ENCODE assay signal across 13 mouse cellular contexts in genomic region chr1:43225531-43226151, GRCm38 (mm10). TPM values are rescaled to one million over a fixed set of nuclear protein-coding genes. Genes with fewer than 3 reads are reported as not detected.
DNase-seq lines count a peak whose midpoint lies in the region; ATAC-seq lines count a peak whose summit lies in the region.
"Had no signal": no experiment of that assay in that cellular context is flagged by ENCODE, and none has a peak within 500 bp of the region (broad histone marks: within the 10 kb centered on the region; RNA-seq: fewer than 3 reads in every experiment).

No protein-coding gene starts in this region.

- ATAC-seq in frontal cortex, adult (ENCODE audit: low TSS enrichment) = peak; percentile 23; the same call in 1 of the 2 replicates
- ATAC-seq in kidney, embryonic 15.5 days (replicated peaks; ENCODE audit: low FRiP score) = peak; percentile 46; the same call in 1 of the 2 replicates
- peak; percentile 62; the same call in 1 of the 2 replicates for ATAC-seq in embryonic facial prominence, embryonic 14.5 days (ENCODE audit: low read depth)
- ATAC-seq in stomach, embryonic 14.5 days (ENCODE audit: insufficient number of reproducible peaks, insufficient read depth, low FRiP score, low read depth) = peak; percentile 53; the same call in 1 of the 2 replicates

- H3K36me3 ChIP-seq in kidney, embryonic 15.5 days = no peaks in the 10 kb centered on the region
- no peaks in the 10 kb centered on the region for H3K36me3 ChIP-seq in embryonic facial prominence, embryonic 14.5 days (ENCODE audit: control insufficient read depth, insufficient read depth, low read length)
- H3K36me3 ChIP-seq in stomach, embryonic 14.5 days (ENCODE audit: control insufficient read depth, insufficient read depth, low read length) = no peaks in the 10 kb centered on the region
- H3K36me3 ChIP-seq: hindbrain, embryonic 10.5 days had no signal

- 59% methylated on average over 8 of the region's 8 CpGs for WGBS in kidney, embryonic 15.5 days
- WGBS in embryonic facial prominence, embryonic 14.5 days = 46% methylated on average over 8 of the region's 8 CpGs
- WGBS in stomach, embryonic 14.5 days = 49% methylated on average over 8 of the region's 8 CpGs

- H3K4me3 ChIP-seq in kidney, embryonic 15.5 days (replicated peaks) = no peak overlapping the region
- H3K4me3 ChIP-seq in embryonic facial prominence, embryonic 14.5 days (ENCODE audit: low read depth, low read length) = no peak overlapping the region
- H3K4me3 ChIP-seq in stomach, embryonic 14.5 days (ENCODE audit: low read depth, low read length) = no peak overlapping the region
- H3K4me3 ChIP-seq: hindbrain, embryonic 10.5 days had no signal

- no peak overlapping the region for H3K4me2 ChIP-seq in kidney, embryonic 15.5 days
- H3K4me2 ChIP-seq in embryonic facial prominence, embryonic 14.5 days (ENCODE audit: low read depth, low read length) = no peak overlapping the region
- H3K4me2 ChIP-seq in stomach, embryonic 14.5 days (replicated peaks; ENCODE audit: low read depth, low read length) = no peak overlapping the region

- DNase-seq in frontal cortex, postnatal 25 days (ENCODE audit: low spot score in 2 of 2) = no peak
- DNase-seq in kidney, postnatal 36 days = no peak
- peak; percentile 44 for DNase-seq in embryonic facial prominence, embryonic 14.5 days (ENCODE audit: low spot score)
- DNase-seq in cerebellum, adult 9-11 months = no peak
- no peak for DNase-seq in adrenal gland, postnatal 4 days (ENCODE audit: low spot score in 2 of 2)
- DNase-seq: B cell, adult 2 months; cerebellum, adult 2 months; liver; midbrain, embryonic 14.5 days had no signal

- peak overlapping the region; percentile 85 for H3K27ac ChIP-seq in kidney, embryonic 15.5 days
- H3K27ac ChIP-seq in embryonic facial prominence, embryonic 14.5 days (replicated peaks; ENCODE audit: low read depth, low read length) = peak overlapping the region; percentile 68
- H3K27ac ChIP-seq in stomach, embryonic 14.5 days (ENCODE audit: low read length) = peak overlapping the region; percentile 18; the same call in 1 of the 2 replicates
- H3K27ac ChIP-seq: hindbrain, embryonic 10.5 days had no signal

- no peak overlapping the region for H3K9ac ChIP-seq in kidney, embryonic 15.5 days
- no peak overlapping the region for H3K9ac ChIP-seq in embryonic facial prominence, embryonic 14.5 days (ENCODE audit: low read depth, low read length)
- no peak overlapping the region for H3K9ac ChIP-seq in stomach, embryonic 14.5 days (replicated peaks; ENCODE audit: low read depth, low read length)

- no peaks in the 10 kb centered on the region for H3K27me3 ChIP-seq in kidney, embryonic 15.5 days
- no peaks in the 10 kb centered on the region for H3K27me3 ChIP-seq in embryonic facial prominence, embryonic 14.5 days (replicated peaks; ENCODE audit: control insufficient read depth, insufficient read depth, low read length)
- no peaks in the 10 kb centered on the region for H3K27me3 ChIP-seq in stomach, embryonic 14.5 days (ENCODE audit: control insufficient read depth, insufficient read depth, low read length)

- H3K4me1 ChIP-seq in kidney, embryonic 15.5 days = peaks cover 18% of the 10 kb centered on the region
- H3K4me1 ChIP-seq in embryonic facial prominence, embryonic 14.5 days (ENCODE audit: control insufficient read depth, insufficient read depth, low read length) = peaks cover 10% of the 10 kb centered on the region; the same call in 1 of the 2 replicates
- 0 out of 2 replicates have a peak, but pooled peaks cover 3% of the 10 kb centered on the region for H3K4me1 ChIP-seq in stomach, embryonic 14.5 days (ENCODE audit: control insufficient read depth, insufficient read depth, low read length)
- H3K4me1 ChIP-seq: hindbrain, embryonic 10.5 days had no signal

- H3K9me3 ChIP-seq in kidney, embryonic 15.5 days (replicated peaks) = no peaks in the 10 kb centered on the region
- H3K9me3 ChIP-seq in embryonic facial prominence, embryonic 14.5 days (ENCODE audit: control insufficient read depth, low read length) = no peaks in the 10 kb centered on the region
- no peaks in the 10 kb centered on the region for H3K9me3 ChIP-seq in stomach, embryonic 14.5 days (ENCODE audit: control insufficient read depth, low read depth, low read length)
- H3K9me3 ChIP-seq: hindbrain, embryonic 10.5 days had no signal

RNA-seq across cellular contexts. Expression of gene Fhl2, which starts 28.9 kb away (rescaled TPM):
- 90.7 and 92.4 TPM in 2 replicates for polyA plus RNA-seq in kidney, embryonic 15.5 days (2015; fragmentation: Nextera tagmentation; extraction: Ambion mirVana)
- polyA plus RNA-seq in embryonic facial prominence, embryonic 14.5 days (2014; fragmentation: Nextera tagmentation; extraction: Ambion mirVana) = 24.3 and 29.7 TPM in 2 replicates
- 97.4 and 105 TPM in 2 replicates for polyA plus RNA-seq in stomach, embryonic 14.5 days (2014; fragmentation: Nextera tagmentation; extraction: Ambion mirVana)
- total RNA-seq in adrenal gland, postnatal 4 days (2021) = 10 to 100 TPM; 31.3 to 36.9 TPM

Comparison
In these comparisons a context has a peak if more than half of its experiments do, and no peak if none do; other contexts are left out.
1. H3K27ac ChIP-seq: peak in every context shown above with its lines; median percentile 85 in kidney, embryonic 15.5 days; 68 in embryonic facial prominence, embryonic 14.5 days; 18 in stomach, embryonic 14.5 days.